Mouse (Mus musculus) heart, postnatal 14 days (tissue): ENCODE measurements around the gene Nrxn2. TPM values are rescaled to one million over a fixed set of nuclear protein-coding genes. Genes with fewer than 3 reads are reported as not detected.

Source experiments
- DNase-seq, 2 experiments: peaks; one replicate each; pipeline ENCODE4 v3.0.0; 2021 to 2022
- intact Hi-C: fragments of 180-260 bp; cut with DNase I; formaldehyde crosslinking; loops from one replicate; pipeline ENCODE4 v1.15.1; 2025
- total RNA-seq, 2 experiments: library from RNA; stranded (reverse); gene quantifications; 2 replicates each; pipeline ENCODE4 v1.2.3; 2021

The Nrxn2 gene
- total RNA-seq, 2 experiments from 2014 or later: 5.2 to 5.9 TPM

GRCm38 (mm10) chr19:6389803-6390202, 28.7 kb upstream of the Nrxn2 start:
- intact Hi-C loops: no loop called here

GRCm38 (mm10) chr19:6390251-6390650, 28.3 kb upstream of the Nrxn2 start:
- no peak for DNase-seq
- intact Hi-C loops: no loop called here

More at GRCm38 (mm10) chr19:6389803-6390202, 28.7 kb upstream of the Nrxn2 start:
- no peak for DNase-seq

- no peak for DNase-seq
- intact Hi-C loops: no loop called here
Observed at GRCm38 (mm10) chr19:6392743-6393393, 25.7 kb upstream of the Nrxn2 start.

GRCm38 (mm10) chr19:6393637-6394036, 24.9 kb upstream of the Nrxn2 start:
- intact Hi-C loops: no loop called here
- no peak for DNase-seq

GRCm38 (mm10) chr19:6396237-6396636, 22.3 kb upstream of the Nrxn2 start:
- intact Hi-C loops: no loop called here

GRCm38 (mm10) chr19:6397582-6398249, 20.8 kb upstream of the Nrxn2 start:
- DNase-seq: no peak
- intact Hi-C loops: no loop called here

More at GRCm38 (mm10) chr19:6396237-6396636, 22.3 kb upstream of the Nrxn2 start:
- DNase-seq: no peak

- peak; percentile 79 to 81 for DNase-seq
- intact Hi-C loops: no loop called here
Observed at GRCm38 (mm10) chr19:6398447-6399284, 19.9 kb upstream of the Nrxn2 start.

GRCm38 (mm10) chr19:6399285-6400095, 19.0 kb upstream of the Nrxn2 start, which contains the start of gene Rasgrp2:
TSS of gene Rasgrp2 (plus strand) at chr19:6399340.
- peak; percentile 72 to 85 for DNase-seq
- intact Hi-C loops: loop anchor here (2.0 kb wide), 1 partner anchor 53 kb away; no protein-coding TSS in a partner anchor

GRCm38 (mm10) chr19:6400096-6401086, 18.1 kb upstream of the Nrxn2 start:
- intact Hi-C loops: loop anchor here (2.0 kb wide), 1 partner anchor 52 kb away; no protein-coding TSS in a partner anchor
- peak in 1 of 2 experiments; percentile 40 for DNase-seq

- intact Hi-C loops: loop anchor here (2.0 kb wide), 1 partner anchor 52 kb away; no protein-coding TSS in a partner anchor
Observed at GRCm38 (mm10) chr19:6401131-6401815, 17.3 kb upstream of the Nrxn2 start.

GRCm38 (mm10) chr19:6401951-6402350, 16.6 kb upstream of the Nrxn2 start:
- DNase-seq: peak; percentile 47 to 59
- intact Hi-C loops: loop anchor here (2.0 kb wide), 1 partner anchor 51 kb away; no protein-coding TSS in a partner anchor

More at GRCm38 (mm10) chr19:6401131-6401815, 17.3 kb upstream of the Nrxn2 start:
- DNase-seq: peak; percentile 90 to 92

GRCm38 (mm10) chr19:6403869-6404268, 14.7 kb upstream of the Nrxn2 start:
- intact Hi-C loops: no loop called here
- peak in 1 of 2 experiments; percentile 2 for DNase-seq

- DNase-seq: no peak
- intact Hi-C loops: no loop called here
Observed at GRCm38 (mm10) chr19:6405433-6405832, 13.1 kb upstream of the Nrxn2 start.

- intact Hi-C loops: no loop called here
- no peak for DNase-seq
Observed at GRCm38 (mm10) chr19:6407109-6407508, 11.4 kb upstream of the Nrxn2 start.

GRCm38 (mm10) chr19:6407816-6408510, 10.6 kb upstream of the Nrxn2 start:
- DNase-seq: no peak
- intact Hi-C loops: no loop called here

GRCm38 (mm10) chr19:6408749-6409148, 9.8 kb upstream of the Nrxn2 start:
- intact Hi-C loops: no loop called here

GRCm38 (mm10) chr19:6409176-6409575, 9.4 kb upstream of the Nrxn2 start:
- intact Hi-C loops: no loop called here
- no peak for DNase-seq

More at GRCm38 (mm10) chr19:6408749-6409148, 9.8 kb upstream of the Nrxn2 start:
- DNase-seq: no peak
